Mouse (Mus musculus) megakaryocyte, embryonic 14.5 days (primary cell): Measurements from ENCODE around the gene Olfr963.

Source experiments
- FLI1 ChIP-seq: IDR thresholded peaks from 2 replicates; pipeline ENCODE4 v1.6.1; 2012; ENCODE audit warnings: low read length, inconsistent platforms, mixed read lengths
- GATA1 ChIP-seq: IDR thresholded peaks from 3 replicates; pipeline ENCODE4 v1.6.1; 2012; ENCODE audit warnings: mixed read lengths, low read length, inconsistent platforms, borderline replicate concordance

- TF ChIP-seq FLI1 (no peak), GATA1 (no peak)
Measured at GRCm38 (mm10) chr9:39711053-39711452, 44.0 kb downstream of the Olfr963 start, which contains the start of gene Olfr965.
